ENCODE assay signal across 15 mouse cellular contexts in genomic region chr5:106344308-106344707, GRCm38 (mm10).
DNase-seq lines count a peak whose midpoint lies in the region; ATAC-seq lines count a peak whose summit lies in the region.
"Had no signal": no experiment of that assay in that cellular context is flagged by ENCODE, and none has a peak within 500 bp of the region (broad histone marks: within the 10 kb centered on the region; RNA-seq: fewer than 3 reads in every experiment).

No protein-coding gene starts in this region.

- no peaks in the 10 kb centered on the region for H3K36me3 ChIP-seq in limb, embryonic 11.5 days (ENCODE audit: control insufficient read depth, insufficient read depth, low read length)
- H3K36me3 ChIP-seq in limb, embryonic 10.5 days, result no peaks in the 10 kb centered on the region
- no peaks in the 10 kb centered on the region for H3K36me3 ChIP-seq in forebrain, embryonic 15.5 days
- H3K36me3 ChIP-seq in midbrain, embryonic 12.5 days, result no peaks in the 10 kb centered on the region
- H3K36me3 ChIP-seq: embryonic facial prominence, embryonic 13.5 days; lung, embryonic 15.5 days had no signal

- WGBS in limb, embryonic 11.5 days, result 5% methylated on average over 8 of the region's 8 CpGs
- WGBS in limb, embryonic 10.5 days, result 6% methylated on average over 8 of the region's 8 CpGs
- WGBS in forebrain, embryonic 15.5 days, result 11% methylated on average over 8 of the region's 8 CpGs
- 4% methylated on average over 8 of the region's 8 CpGs for WGBS in midbrain, embryonic 12.5 days

- H3K27ac ChIP-seq in limb, embryonic 11.5 days (replicated peaks; ENCODE audit: low read depth, low read length), result no peak overlapping the region
- no peak overlapping the region for H3K27ac ChIP-seq in limb, embryonic 10.5 days
- no peak overlapping the region for H3K27ac ChIP-seq in forebrain, embryonic 15.5 days (replicated peaks)
- no peak overlapping the region for H3K27ac ChIP-seq in midbrain, embryonic 12.5 days (replicated peaks)
- H3K27ac ChIP-seq: embryonic facial prominence, embryonic 13.5 days; kidney, postnatal 0 days; lung, embryonic 15.5 days had no signal

- no peak for ATAC-seq in CD4-positive, CD25-positive, alpha-beta regulatory T cell, adult 4 months
- ATAC-seq in limb, embryonic 11.5 days (ENCODE audit: insufficient number of reproducible peaks, low FRiP score, low TSS enrichment, low read depth), result no peak
- peak; percentile 46; the same call in 1 of the 2 replicates for ATAC-seq in forebrain, embryonic 15.5 days (replicated peaks)
- peak; percentile 80 for ATAC-seq in midbrain, embryonic 12.5 days (ENCODE audit: low FRiP score, low read depth)
- ATAC-seq: inflammation-experienced regulatory T-cells, adult 6 months had no signal

- H3K27me3 ChIP-seq in limb, embryonic 11.5 days (ENCODE audit: control insufficient read depth, insufficient read depth, low read length), result peaks cover 5% of the 10 kb centered on the region; the same call in 1 of the 2 replicates
- peaks cover 40% of the 10 kb centered on the region for H3K27me3 ChIP-seq in limb, embryonic 10.5 days (ENCODE audit: low read depth, poor library complexity, severe bottlenecking)
- peaks cover 20% of the 10 kb centered on the region for H3K27me3 ChIP-seq in forebrain, embryonic 15.5 days
- H3K27me3 ChIP-seq in midbrain, embryonic 12.5 days, result peaks cover 49% of the 10 kb centered on the region

- peak; percentile 2 for DNase-seq in CD4-positive, CD25-positive, alpha-beta regulatory T cell, adult 2 months (ENCODE audit: low read depth, low spot score)
- DNase-seq in limb, embryonic 11.5 days (ENCODE audit: low spot score), result no peak
- DNase-seq in limb, embryonic 10.5 days (ENCODE audit: low spot score), result no peak
- DNase-seq in ovary, adult 18-20 months (ENCODE audit: low spot score), result no peak
- no peak for DNase-seq in cerebellum, postnatal 14 days
- DNase-seq: adrenal gland, postnatal 10 days; cerebellum, adult 9-11 months; right cerebral cortex, postnatal 14 days had no signal

- H3K4me3 ChIP-seq in limb, embryonic 11.5 days (ENCODE audit: low read depth, low read length), result no peak overlapping the region
- H3K4me3 ChIP-seq in limb, embryonic 10.5 days, result no peak overlapping the region
- no peak overlapping the region for H3K4me3 ChIP-seq in forebrain, embryonic 15.5 days
- no peak overlapping the region for H3K4me3 ChIP-seq in midbrain, embryonic 12.5 days
- H3K4me3 ChIP-seq: embryonic facial prominence, embryonic 13.5 days; lung, embryonic 15.5 days had no signal

- no peak overlapping the region for H3K9ac ChIP-seq in limb, embryonic 11.5 days (ENCODE audit: low read length)
- H3K9ac ChIP-seq in forebrain, embryonic 15.5 days (replicated peaks), result no peak overlapping the region
- H3K9ac ChIP-seq in midbrain, embryonic 12.5 days (replicated peaks), result no peak overlapping the region
- H3K9ac ChIP-seq: embryonic facial prominence, embryonic 13.5 days; lung, embryonic 15.5 days had no signal

- H3K4me2 ChIP-seq in limb, embryonic 11.5 days (ENCODE audit: low read depth, severe bottlenecking), result peak overlapping the region; percentile 0; the same call in 1 of the 2 replicates
- H3K4me2 ChIP-seq in forebrain, embryonic 15.5 days (replicated peaks), result no peak overlapping the region
- H3K4me2 ChIP-seq in midbrain, embryonic 12.5 days (replicated peaks), result peak overlapping the region; percentile 21
- H3K4me2 ChIP-seq: embryonic facial prominence, embryonic 13.5 days; lung, embryonic 15.5 days had no signal

- H3K9me3 ChIP-seq in limb, embryonic 11.5 days (ENCODE audit: control insufficient read depth, low read length), result no peaks in the 10 kb centered on the region
- H3K9me3 ChIP-seq in limb, embryonic 10.5 days (replicated peaks), result no peaks in the 10 kb centered on the region
- H3K9me3 ChIP-seq in forebrain, embryonic 15.5 days, result no peaks in the 10 kb centered on the region
- H3K9me3 ChIP-seq in midbrain, embryonic 12.5 days, result no peaks in the 10 kb centered on the region
- H3K9me3 ChIP-seq: embryonic facial prominence, embryonic 13.5 days; lung, embryonic 15.5 days had no signal

- H3K4me1 ChIP-seq in limb, embryonic 11.5 days (ENCODE audit: control insufficient read depth, insufficient read depth, low read length), result no peaks in the 10 kb centered on the region
- peaks cover 11% of the 10 kb centered on the region for H3K4me1 ChIP-seq in limb, embryonic 10.5 days
- peaks cover 5% of the 10 kb centered on the region; the same call in 1 of the 2 replicates for H3K4me1 ChIP-seq in forebrain, embryonic 15.5 days
- peaks cover 15% of the 10 kb centered on the region for H3K4me1 ChIP-seq in midbrain, embryonic 12.5 days
- H3K4me1 ChIP-seq: lung, embryonic 15.5 days had no signal

Comparison
In these comparisons a context has a peak if more than half of its experiments do, and no peak if none do; other contexts are left out.
1. ATAC-seq: peak in forebrain, embryonic 15.5 days (single experiment) and midbrain, embryonic 12.5 days (single experiment); none in CD4-positive, CD25-positive, alpha-beta regulatory T cell, adult 4 months (single experiment) and limb, embryonic 11.5 days (single experiment).